Mouse (Mus musculus): ENCODE results near the gene Foxp1.

DNA sequence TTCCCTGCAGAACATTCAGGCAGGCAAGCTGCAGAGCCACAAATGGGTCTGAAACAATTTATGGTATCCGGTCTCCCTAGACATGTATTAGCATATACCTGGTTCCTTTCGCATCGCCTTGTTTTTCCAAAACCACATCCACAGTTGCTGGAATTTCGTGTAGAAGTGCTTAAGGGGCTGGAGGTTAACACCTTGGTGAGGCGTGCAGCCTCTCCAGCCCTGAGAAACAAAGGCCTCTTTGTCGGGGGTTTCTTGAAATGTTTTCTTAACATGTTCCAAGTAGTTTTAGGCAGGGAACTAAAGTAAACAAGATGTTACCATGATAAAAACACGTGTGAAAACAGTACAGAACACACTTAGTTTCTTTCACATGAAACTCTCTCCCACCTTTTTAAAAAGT lies 550.1 kb downstream of the Foxp1 start:
- TF ChIP-seq CTCF (IDR thresholded peaks at IDR 0.05) = no peak
- TF ChIP-seq EP300 (IDR thresholded peaks at IDR 0.05) = no peak
